Mouse (Mus musculus): ENCODE measurements around the gene Nmnat2. TPM values are rescaled to one million over a fixed set of nuclear protein-coding genes. Genes with fewer than 3 reads are reported as not detected.

Gene Nmnat2
- polyA plus RNA-seq, 1 experiment from 2014 or later = 23.7 TPM

- H3K4me1 ChIP-seq = 0 out of 2 replicates have a peak, but pooled peaks cover 7% of the 10 kb centered on the region
- no peak overlapping the region for H3K4me2 ChIP-seq
- WGBS = 93% methylated on average over 17 of the region's 17 CpGs
- no peak for ATAC-seq (ENCODE audit: low FRiP score)
- H3K27ac ChIP-seq = no peak overlapping the region
- no peak overlapping the region for H3K4me3 ChIP-seq (replicated peaks)
- H3K36me3 ChIP-seq (replicated peaks) = no peaks in the 10 kb centered on the region
- H3K9me3 ChIP-seq = no peaks in the 10 kb centered on the region
- H3K9ac ChIP-seq = no peak overlapping the region
- H3K27me3 ChIP-seq = no peaks in the 10 kb centered on the region
These were observed 147.7 kb downstream of the Nmnat2 start for GRCm38 (mm10) chr1:153102296-153103185.

GRCm38 (mm10) chr1:153103186-153103554 lies 148.4 kb downstream of the Nmnat2 start:
- Histone ChIP-seq H3K36me3 (replicated peaks) (no peaks in the 10 kb centered on the region), H3K4me1 (peaks cover 12% of the 10 kb centered on the region; the same call in 1 of the 2 replicates), H3K9ac (no peak overlapping the region), H3K27me3 (no peaks in the 10 kb centered on the region), H3K27ac (no peak overlapping the region), H3K4me2 (no peak overlapping the region), H3K4me3 (replicated peaks) (no peak overlapping the region), H3K9me3 (no peaks in the 10 kb centered on the region)
- no peak for ATAC-seq (ENCODE audit: low FRiP score)
- 94% methylated on average over 7 of the region's 8 CpGs for WGBS

GRCm38 (mm10) chr1:153104804-153105203 lies 150.0 kb downstream of the Nmnat2 start:
- H3K27ac ChIP-seq = no peak overlapping the region
- H3K27me3 ChIP-seq = no peaks in the 10 kb centered on the region
- WGBS = 79% methylated on average over 12 of the region's 12 CpGs
- H3K9me3 ChIP-seq = no peaks in the 10 kb centered on the region
- no peak overlapping the region for H3K4me3 ChIP-seq (replicated peaks)
- ATAC-seq (ENCODE audit: low FRiP score) = no peak
- H3K4me1 ChIP-seq = peaks cover 4% of the 10 kb centered on the region; the same call in 1 of the 2 replicates
- no peak overlapping the region for H3K4me2 ChIP-seq
- H3K36me3 ChIP-seq (replicated peaks) = no peaks in the 10 kb centered on the region
- no peak overlapping the region for H3K9ac ChIP-seq

GRCm38 (mm10) chr1:153107866-153108265 lies 153.1 kb downstream of the Nmnat2 start:
- Histone ChIP-seq H3K4me3 (replicated peaks) (no peak overlapping the region), H3K27ac (no peak overlapping the region), H3K27me3 (no peaks in the 10 kb centered on the region), H3K36me3 (replicated peaks) (no peaks in the 10 kb centered on the region), H3K9ac (no peak overlapping the region), H3K9me3 (no peaks in the 10 kb centered on the region), H3K4me1 (peaks cover 4% of the 10 kb centered on the region; the same call in 1 of the 2 replicates), H3K4me2 (no peak overlapping the region)
- WGBS = 65% methylated on average over 7 of the region's 7 CpGs
- ATAC-seq (ENCODE audit: low FRiP score) = no peak

- Histone ChIP-seq H3K36me3 (replicated peaks) (no peaks in the 10 kb centered on the region), H3K4me1 (peaks cover 4% of the 10 kb centered on the region; the same call in 1 of the 2 replicates)
- no peak for ATAC-seq (ENCODE audit: low FRiP score)
These were observed 154.6 kb downstream of the Nmnat2 start for GRCm38 (mm10) chr1:153109346-153109745.

GRCm38 (mm10) chr1:153109836-153110235 lies 155.0 kb downstream of the Nmnat2 start:
- no peak overlapping the region for H3K9ac ChIP-seq
- no peak overlapping the region for H3K4me3 ChIP-seq (replicated peaks)
- no peak overlapping the region for H3K4me2 ChIP-seq
- H3K4me1 ChIP-seq = peaks cover 4% of the 10 kb centered on the region; the same call in 1 of the 2 replicates
- H3K27ac ChIP-seq = no peak overlapping the region
- whole genome bisulfite sequencing = 69% methylated on average over 3 of the region's 3 CpGs
- no peaks in the 10 kb centered on the region for H3K36me3 ChIP-seq (replicated peaks)
- no peaks in the 10 kb centered on the region for H3K9me3 ChIP-seq
- no peaks in the 10 kb centered on the region for H3K27me3 ChIP-seq
- no peak for ATAC-seq (ENCODE audit: low FRiP score)

More at GRCm38 (mm10) chr1:153109346-153109745, 154.6 kb downstream of the Nmnat2 start:
- H3K4me2 ChIP-seq = no peak overlapping the region
- 84% methylated on average over 5 of the region's 5 CpGs for WGBS
- H3K9ac ChIP-seq = no peak overlapping the region
- H3K9me3 ChIP-seq = no peaks in the 10 kb centered on the region
- H3K27me3 ChIP-seq = no peaks in the 10 kb centered on the region
- no peak overlapping the region for H3K4me3 ChIP-seq (replicated peaks)
- no peak overlapping the region for H3K27ac ChIP-seq

- no peak for ATAC-seq (ENCODE audit: low FRiP score)
- H3K9me3 ChIP-seq = no peaks in the 10 kb centered on the region
These were observed 156.8 kb downstream of the Nmnat2 start for GRCm38 (mm10) chr1:153111596-153111995.

GRCm38 (mm10) chr1:153115315-153115714 lies 160.5 kb downstream of the Nmnat2 start:
- Histone ChIP-seq H3K9me3 (no peaks in the 10 kb centered on the region), H3K27ac (no peak overlapping the region), H3K4me3 (replicated peaks) (no peak overlapping the region), H3K4me1 (no peaks in the 10 kb centered on the region), H3K36me3 (replicated peaks) (no peaks in the 10 kb centered on the region), H3K4me2 (no peak overlapping the region), H3K27me3 (no peaks in the 10 kb centered on the region), H3K9ac (no peak overlapping the region)
- ATAC-seq (ENCODE audit: low FRiP score) = no peak
- WGBS = 79% methylated on average over 8 of the region's 8 CpGs

More at GRCm38 (mm10) chr1:153111596-153111995, 156.8 kb downstream of the Nmnat2 start:
- H3K27ac ChIP-seq = no peak overlapping the region
- no peak overlapping the region for H3K4me3 ChIP-seq (replicated peaks)
- 52% methylated on average over 4 of the region's 4 CpGs for WGBS
- H3K36me3 ChIP-seq (replicated peaks) = no peaks in the 10 kb centered on the region
- H3K9ac ChIP-seq = no peak overlapping the region
- no peak overlapping the region for H3K4me2 ChIP-seq
- H3K27me3 ChIP-seq = no peaks in the 10 kb centered on the region
- peaks cover 4% of the 10 kb centered on the region; the same call in 1 of the 2 replicates for H3K4me1 ChIP-seq

GRCm38 (mm10) chr1:153120544-153120943 lies 165.8 kb downstream of the Nmnat2 start:
- Histone ChIP-seq H3K4me3 (replicated peaks) (no peak overlapping the region), H3K4me1 (no peaks in the 10 kb centered on the region), H3K9me3 (no peaks in the 10 kb centered on the region), H3K4me2 (no peak overlapping the region), H3K9ac (no peak overlapping the region), H3K36me3 (replicated peaks) (no peaks in the 10 kb centered on the region), H3K27ac (no peak overlapping the region), H3K27me3 (no peaks in the 10 kb centered on the region)
- WGBS = 84% methylated on average over 6 of the region's 6 CpGs
- no peak for ATAC-seq (ENCODE audit: low FRiP score)

GRCm38 (mm10) chr1:153121320-153121719 lies 166.5 kb downstream of the Nmnat2 start:
- Histone ChIP-seq H3K4me1 (no peaks in the 10 kb centered on the region), H3K36me3 (replicated peaks) (no peaks in the 10 kb centered on the region), H3K27ac (no peak overlapping the region), H3K27me3 (no peaks in the 10 kb centered on the region), H3K9me3 (no peaks in the 10 kb centered on the region), H3K9ac (no peak overlapping the region), H3K4me3 (replicated peaks) (no peak overlapping the region), H3K4me2 (no peak overlapping the region)
- 89% methylated on average over 5 of the region's 5 CpGs for WGBS
- ATAC-seq (ENCODE audit: low FRiP score) = no peak

- H3K4me2 ChIP-seq = no peak overlapping the region
- WGBS = 91% methylated on average over 4 of the region's 4 CpGs
- H3K9ac ChIP-seq = no peak overlapping the region
- no peaks in the 10 kb centered on the region for H3K27me3 ChIP-seq
- H3K4me1 ChIP-seq = no peaks in the 10 kb centered on the region
- H3K36me3 ChIP-seq (replicated peaks) = no peaks in the 10 kb centered on the region
- no peaks in the 10 kb centered on the region for H3K9me3 ChIP-seq
- ATAC-seq (ENCODE audit: low FRiP score) = no peak
- no peak overlapping the region for H3K4me3 ChIP-seq (replicated peaks)
- no peak overlapping the region for H3K27ac ChIP-seq
These were observed 168.0 kb downstream of the Nmnat2 start for GRCm38 (mm10) chr1:153122764-153123163.

- 85% methylated on average over 5 of the region's 5 CpGs for WGBS
- no peak for ATAC-seq (ENCODE audit: low FRiP score)
- H3K9ac ChIP-seq = no peak overlapping the region
These were observed 169.7 kb downstream of the Nmnat2 start for GRCm38 (mm10) chr1:153124502-153124901.

More at GRCm38 (mm10) chr1:153124502-153124901, 169.7 kb downstream of the Nmnat2 start:
- Histone ChIP-seq H3K9me3 (no peaks in the 10 kb centered on the region), H3K27ac (no peak overlapping the region), H3K4me3 (replicated peaks) (no peak overlapping the region), H3K27me3 (no peaks in the 10 kb centered on the region), H3K36me3 (replicated peaks) (no peaks in the 10 kb centered on the region), H3K4me1 (no peaks in the 10 kb centered on the region), H3K4me2 (no peak overlapping the region)
